Mouse (Mus musculus): ENCODE measurements around the gene Hand2. TPM values are rescaled to one million over a fixed set of nuclear protein-coding genes. Genes with fewer than 3 reads are reported as not detected.

The Hand2 gene
- polyA plus RNA-seq, 1 experiment from 2014 or later, result 7.7 TPM

DNA sequence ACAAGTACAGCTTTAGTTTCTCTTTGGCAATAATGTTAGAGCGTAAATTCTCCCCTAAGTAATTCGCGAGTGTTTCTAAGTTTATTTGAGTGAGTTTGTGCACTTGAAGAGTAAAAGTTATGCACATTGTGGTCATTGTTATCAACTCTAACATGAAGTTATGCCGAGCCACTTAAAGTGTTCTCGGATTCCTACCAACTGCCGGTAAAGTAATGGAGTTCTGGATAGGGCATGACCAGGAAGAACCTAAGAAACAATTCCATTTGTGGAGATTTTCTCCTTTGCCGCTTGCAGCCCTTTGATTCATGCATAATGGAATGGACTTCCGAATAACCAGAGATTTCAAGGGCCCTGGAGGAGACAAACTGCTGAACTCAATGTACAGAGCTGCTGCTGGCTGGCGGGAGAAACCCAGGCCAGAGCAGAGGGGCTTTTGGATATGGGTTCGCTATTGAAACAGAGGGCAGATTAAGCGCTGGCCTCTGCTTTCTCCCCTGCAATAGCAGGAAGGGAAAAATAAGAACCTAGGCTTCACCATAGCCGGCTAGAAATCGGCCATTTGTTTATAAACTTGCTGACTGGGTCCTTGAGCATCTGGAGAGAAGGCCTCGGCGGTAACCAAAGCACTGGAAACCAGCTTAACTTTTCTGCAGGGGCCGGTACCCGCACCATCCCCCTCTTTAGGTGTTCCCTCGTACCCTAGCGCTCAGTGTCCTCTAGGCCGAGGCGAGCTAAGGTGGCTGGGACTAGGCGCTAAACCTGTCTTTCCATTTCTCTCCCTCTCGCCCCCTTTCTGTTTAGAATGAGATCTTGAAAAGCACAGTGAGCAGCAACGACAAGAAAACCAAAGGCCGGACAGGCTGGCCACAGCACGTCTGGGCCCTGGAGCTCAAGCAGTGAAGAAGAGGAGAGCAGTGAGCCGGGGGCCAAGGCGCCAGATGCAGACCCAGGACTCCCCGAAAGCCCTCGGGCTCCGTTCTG, 2.5 kb downstream of the Hand2 start:
- no peaks in the 10 kb centered on the region; the same call in 1 of the 2 replicates for H3K36me3 ChIP-seq (ENCODE audit: control insufficient read depth, insufficient read depth, low read length)
- peak; percentile 16 for DNase-seq (ENCODE audit: low spot score)
- peak overlapping the region; percentile 81 for H3K27ac ChIP-seq (replicated peaks)
- H3K9ac ChIP-seq (ENCODE audit: low read length), result peak overlapping the region; percentile 79
- WGBS, result 12% methylated on average over 31 of the region's 31 CpGs
- H3K9me3 ChIP-seq (ENCODE audit: control insufficient read depth, low read length), result no peaks in the 10 kb centered on the region
- no peak for ATAC-seq (ENCODE audit: low FRiP score, low TSS enrichment)
- TF ChIP-seq CTCF (IDR thresholded peaks at IDR 0.05; ENCODE audit: low read depth) (0 out of 2 replicates have a peak, but pooled peaks have one; percentile 1), EP300 (optimal IDR thresholded peaks at IDR 0.05) (no peak)
- H3K4me3 ChIP-seq (ENCODE audit: low read depth, low read length), result peak overlapping the region; percentile 63
- H3K27me3 ChIP-seq (ENCODE audit: control insufficient read depth, insufficient read depth, low read length), result no peaks in the 10 kb centered on the region; the same call in 1 of the 2 replicates
- H3K4me1 ChIP-seq (replicated peaks; ENCODE audit: control insufficient read depth, insufficient read depth), result no peaks in the 10 kb centered on the region; the same call in 1 of the 2 replicates
- H3K4me2 ChIP-seq (replicated peaks; ENCODE audit: low read depth), result peak overlapping the region; percentile 55

GRCm38 (mm10) chr8:57324091-57324490, 3.3 kb downstream of the Hand2 start:
- peak overlapping the region; percentile 81 for H3K27ac ChIP-seq (replicated peaks)
- H3K4me1 ChIP-seq (replicated peaks; ENCODE audit: control insufficient read depth, insufficient read depth), result no peaks in the 10 kb centered on the region; the same call in 1 of the 2 replicates
- H3K4me2 ChIP-seq (replicated peaks; ENCODE audit: low read depth), result peak overlapping the region; percentile 55
- no peaks in the 10 kb centered on the region for H3K9me3 ChIP-seq (ENCODE audit: control insufficient read depth, low read length)
- ATAC-seq (ENCODE audit: low FRiP score, low TSS enrichment), result no peak
- DNase-seq (ENCODE audit: low spot score), result no peak
- peak overlapping the region; percentile 79 for H3K9ac ChIP-seq (ENCODE audit: low read length)
- peak overlapping the region; percentile 63 for H3K4me3 ChIP-seq (ENCODE audit: low read depth, low read length)
- 16% methylated on average over 12 of the region's 12 CpGs for WGBS
- H3K27me3 ChIP-seq (ENCODE audit: control insufficient read depth, insufficient read depth, low read length), result no peaks in the 10 kb centered on the region; the same call in 1 of the 2 replicates
- no peak for TF ChIP-seq CTCF (IDR thresholded peaks at IDR 0.05; ENCODE audit: low read depth)
- no peak for TF ChIP-seq EP300 (optimal IDR thresholded peaks at IDR 0.05)
- no peaks in the 10 kb centered on the region; the same call in 1 of the 2 replicates for H3K36me3 ChIP-seq (ENCODE audit: control insufficient read depth, insufficient read depth, low read length)

DNA sequence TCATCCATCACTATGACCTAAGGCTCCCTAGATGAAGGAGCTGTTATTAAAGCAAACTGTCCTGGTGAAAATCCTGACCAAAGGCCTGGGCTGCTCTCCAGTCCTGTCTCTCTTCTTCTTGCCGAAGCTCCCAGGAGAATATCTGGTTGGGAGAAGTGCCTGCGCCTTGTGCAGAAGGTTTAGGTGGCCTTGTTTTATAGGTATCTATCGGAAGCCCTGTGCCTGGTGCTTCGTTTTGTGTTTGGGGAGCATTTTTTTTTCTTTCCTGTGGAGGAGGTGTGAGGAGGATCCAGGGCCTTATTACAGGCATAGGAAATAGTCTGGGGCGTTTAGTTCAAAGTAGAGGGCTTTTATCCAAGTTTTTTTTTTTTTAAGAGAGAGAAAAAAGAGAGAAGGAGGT, 3.9 kb downstream of the Hand2 start:
- ATAC-seq (ENCODE audit: low FRiP score, low TSS enrichment) (no peak), DNase-seq (ENCODE audit: low spot score) (peak; percentile 11)
- Histone ChIP-seq H3K4me1 (replicated peaks; ENCODE audit: control insufficient read depth, insufficient read depth) (no peaks in the 10 kb centered on the region; the same call in 1 of the 2 replicates), H3K9me3 (ENCODE audit: control insufficient read depth, low read length) (no peaks in the 10 kb centered on the region), H3K36me3 (ENCODE audit: control insufficient read depth, insufficient read depth, low read length) (no peaks in the 10 kb centered on the region; the same call in 1 of the 2 replicates), H3K4me2 (replicated peaks; ENCODE audit: low read depth) (peak overlapping the region; percentile 50), H3K27ac (replicated peaks) (peak overlapping the region; percentile 84), H3K4me3 (ENCODE audit: low read depth, low read length) (peak overlapping the region; percentile 63), H3K27me3 (ENCODE audit: control insufficient read depth, insufficient read depth, low read length) (peaks cover 1% of the 10 kb centered on the region; the same call in 1 of the 2 replicates), H3K9ac (ENCODE audit: low read length) (peak overlapping the region; percentile 53)
- WGBS, result 12% methylated on average over 5 of the region's 5 CpGs
- TF ChIP-seq EP300 (optimal IDR thresholded peaks at IDR 0.05) (no peak), CTCF (IDR thresholded peaks at IDR 0.05; ENCODE audit: low read depth) (no peak)

DNA sequence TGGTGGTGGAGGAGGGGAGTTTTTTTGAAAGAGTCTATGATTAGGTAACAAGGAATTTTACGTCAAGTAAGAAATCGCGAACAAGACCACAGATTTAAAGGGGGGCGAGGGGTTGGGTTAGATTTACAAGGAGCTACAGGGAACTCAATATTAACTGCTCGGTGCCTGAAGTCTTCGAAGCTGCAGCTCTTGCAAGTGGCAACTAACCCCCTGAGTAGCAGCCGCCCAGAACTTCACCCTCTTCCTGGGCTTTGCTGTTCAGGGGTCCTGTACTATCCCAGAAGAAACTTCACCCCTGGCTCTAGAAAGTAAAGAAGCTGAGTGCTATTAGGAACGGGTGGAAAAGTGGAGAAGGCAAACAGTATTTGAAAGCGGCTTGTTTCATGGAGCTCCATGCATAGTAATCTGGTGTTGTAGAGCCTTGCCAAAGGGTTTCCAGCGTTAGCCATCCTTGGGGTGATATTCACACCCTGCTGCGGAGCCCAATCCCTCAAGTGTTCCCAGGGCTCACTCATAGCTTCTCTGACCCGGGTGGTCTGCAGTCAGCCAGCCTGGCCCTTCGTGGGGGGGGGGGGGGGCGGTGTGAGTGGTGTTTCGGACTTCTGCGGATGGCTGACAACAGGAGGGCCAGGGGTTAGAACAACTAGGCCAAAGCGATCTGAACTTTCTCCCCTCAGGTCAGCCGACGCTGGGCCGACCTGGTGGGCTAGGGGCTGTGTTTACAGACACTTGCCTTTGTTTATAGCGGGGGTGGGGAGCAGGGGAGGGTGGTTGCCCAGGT, 4.5 kb downstream of the Hand2 start:
- H3K4me1 ChIP-seq (replicated peaks; ENCODE audit: control insufficient read depth, insufficient read depth), result no peaks in the 10 kb centered on the region; the same call in 1 of the 2 replicates
- no peaks in the 10 kb centered on the region for H3K9me3 ChIP-seq (ENCODE audit: control insufficient read depth, low read length)
- H3K27ac ChIP-seq (replicated peaks), result peak overlapping the region; percentile 84
- H3K27me3 ChIP-seq (ENCODE audit: control insufficient read depth, insufficient read depth, low read length), result peaks cover 3% of the 10 kb centered on the region; the same call in 1 of the 2 replicates
- ATAC-seq (ENCODE audit: low FRiP score, low TSS enrichment) (no peak), DNase-seq (ENCODE audit: low spot score) (peak; percentile 13)
- peak overlapping the region; percentile 50 for H3K4me2 ChIP-seq (replicated peaks; ENCODE audit: low read depth)
- TF ChIP-seq EP300 (optimal IDR thresholded peaks at IDR 0.05), result no peak
- 19% methylated on average over 21 of the region's 21 CpGs for WGBS
- peak overlapping the region; percentile 63 for H3K4me3 ChIP-seq (ENCODE audit: low read depth, low read length)
- no peaks in the 10 kb centered on the region; the same call in 1 of the 2 replicates for H3K36me3 ChIP-seq (ENCODE audit: control insufficient read depth, insufficient read depth, low read length)
- peak overlapping the region; percentile 48 for H3K9ac ChIP-seq (ENCODE audit: low read length)

DNA sequence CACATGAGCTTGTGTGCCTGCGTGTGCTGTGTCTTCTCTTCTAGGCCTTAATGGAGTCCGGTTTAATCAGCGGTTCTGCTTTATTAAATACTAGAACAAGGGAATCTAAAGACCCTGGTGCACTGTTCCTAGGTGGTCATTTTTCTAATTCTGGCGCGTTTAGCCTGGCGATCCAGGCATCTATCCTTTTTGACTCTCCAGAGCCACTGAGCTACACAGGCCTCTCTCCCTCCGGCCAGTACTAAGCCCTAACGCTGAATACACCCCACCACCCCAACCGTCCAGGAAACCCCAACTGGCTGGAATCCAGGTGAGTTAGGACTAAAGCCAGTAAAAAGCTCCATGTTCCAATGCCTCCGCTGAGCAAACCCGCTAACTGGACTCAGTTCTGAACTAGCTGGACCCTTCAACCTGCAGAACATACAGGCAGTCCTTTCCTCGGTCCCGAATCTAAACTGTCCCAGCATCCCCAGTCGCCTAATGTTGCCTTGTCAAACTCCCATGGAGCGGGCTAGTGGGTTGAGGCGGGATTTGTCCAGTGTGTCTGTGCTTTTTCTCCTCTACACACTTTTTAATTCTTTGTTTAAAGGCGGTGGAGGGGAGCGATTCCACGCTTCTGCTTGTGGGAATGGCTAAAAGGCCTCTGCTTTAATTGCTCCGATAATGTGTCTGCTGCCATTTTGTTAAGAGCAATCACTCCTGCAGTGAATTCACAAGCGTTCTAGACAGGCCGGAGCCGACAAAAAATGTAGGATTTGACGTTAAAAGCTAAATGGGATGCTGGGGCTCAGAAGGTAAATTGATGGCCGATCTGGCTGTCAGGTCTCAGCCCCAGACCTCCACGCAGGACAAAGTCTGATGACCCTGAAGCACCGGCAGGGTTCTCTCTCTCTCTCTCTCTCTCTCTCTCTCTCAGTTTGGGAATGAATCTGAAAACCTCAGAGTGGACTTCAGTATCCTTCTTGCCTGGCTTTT, 5.6 kb downstream of the Hand2 start:
- no peaks in the 10 kb centered on the region for H3K9me3 ChIP-seq (ENCODE audit: control insufficient read depth, low read length)
- H3K4me3 ChIP-seq (ENCODE audit: low read depth, low read length), result peak overlapping the region; percentile 63
- peaks cover 3% of the 10 kb centered on the region; the same call in 1 of the 2 replicates for H3K27me3 ChIP-seq (ENCODE audit: control insufficient read depth, insufficient read depth, low read length)
- DNase-seq (ENCODE audit: low spot score) (peak; percentile 15), ATAC-seq (ENCODE audit: low FRiP score, low TSS enrichment) (no peak)
- peak overlapping the region; percentile 50 for H3K4me2 ChIP-seq (replicated peaks; ENCODE audit: low read depth)
- no peaks in the 10 kb centered on the region; the same call in 1 of the 2 replicates for H3K4me1 ChIP-seq (replicated peaks; ENCODE audit: control insufficient read depth, insufficient read depth)
- TF ChIP-seq EP300 (optimal IDR thresholded peaks at IDR 0.05), result no peak
- TF ChIP-seq CTCF (IDR thresholded peaks at IDR 0.05; ENCODE audit: low read depth), result no peak
- no peaks in the 10 kb centered on the region; the same call in 1 of the 2 replicates for H3K36me3 ChIP-seq (ENCODE audit: control insufficient read depth, insufficient read depth, low read length)
- H3K9ac ChIP-seq (ENCODE audit: low read length), result peak overlapping the region; percentile 53
- WGBS, result 31% methylated on average over 27 of the region's 27 CpGs
- H3K27ac ChIP-seq (replicated peaks), result peak overlapping the region; percentile 84
